Mouse (Mus musculus) liver, embryonic 12.5 days (tissue): Measurements from ENCODE around the gene Ppp1r37. TPM values are rescaled to one million over a fixed set of nuclear protein-coding genes. Genes with fewer than 3 reads are reported as not detected.

Experiments used
- ATAC-seq: fragments of 200-750 bp; cut with Nextera tagmentation; 2 replicates; pipeline ENCODE4 v1.8.0; 2017; ENCODE audit warnings: moderate number of reproducible peaks, mild to moderate bottlenecking, moderate library complexity
- H3K27ac ChIP-seq: fragments of 300-500 bp; sonication (generic); 2 replicates; pipeline ENCODE4 v1.5.1; 2016; ENCODE audit warnings: mild to moderate bottlenecking
- H3K27me3 ChIP-seq: fragments of 300-500 bp; sonication (generic); replicated peaks from 2 replicates; pipeline ENCODE4 v1.6.1; 2016; ENCODE audit warnings: mild to moderate bottlenecking, moderate library complexity
- H3K36me3 ChIP-seq: fragments of 300-500 bp; sonication (generic); 2 replicates; pipeline ENCODE4 v1.6.1; 2016; ENCODE audit warnings: mild to moderate bottlenecking, moderate library complexity
- H3K4me1 ChIP-seq: fragments of 300-500 bp; sonication (generic); 2 replicates; pipeline ENCODE4 v1.6.1; 2016
- H3K4me2 ChIP-seq: fragments of 300-500 bp; sonication (generic); 2 replicates; pipeline ENCODE4 v1.6.1; 2016; ENCODE audit warnings: mild to moderate bottlenecking, moderate library complexity
- H3K4me3 ChIP-seq: fragments of 300-500 bp; sonication (generic); 2 replicates; pipeline ENCODE4 v1.5.1; 2016; ENCODE audit warnings: mild to moderate bottlenecking, moderate library complexity
- H3K9ac ChIP-seq: fragments of 300-500 bp; sonication (generic); 2 replicates; pipeline ENCODE4 v1.6.1; 2016; ENCODE audit warnings: mild to moderate bottlenecking, moderate library complexity
- H3K9me3 ChIP-seq: fragments of 300-500 bp; sonication (generic); replicated peaks from 2 replicates; pipeline ENCODE4 v1.6.1; 2016; ENCODE audit warnings: mild to moderate bottlenecking, moderate library complexity
- WGBS: fragments of 180-500 bp; shearing (Covaris S2); methylation state at CpG from one replicate; pipeline ENCODE4 v1.1.7; 2016; ENCODE audit not compliant: insufficient replicate concordance; 5-methylcytosine and 5-hydroxymethylcytosine counted together
- polyA plus RNA-seq: library from polyadenylated mRNA; unstranded; fragments of >200 nt; fragmentation: Nextera tagmentation; extraction: Ambion mirVana; gene quantifications from 2 replicates; pipeline ENCODE4 v1.2.1, GENCODE M21; 2016

Ppp1r37 gene
- polyA plus RNA-seq, 1 experiment from 2014 or later, result 20.2 TPM

DNA sequence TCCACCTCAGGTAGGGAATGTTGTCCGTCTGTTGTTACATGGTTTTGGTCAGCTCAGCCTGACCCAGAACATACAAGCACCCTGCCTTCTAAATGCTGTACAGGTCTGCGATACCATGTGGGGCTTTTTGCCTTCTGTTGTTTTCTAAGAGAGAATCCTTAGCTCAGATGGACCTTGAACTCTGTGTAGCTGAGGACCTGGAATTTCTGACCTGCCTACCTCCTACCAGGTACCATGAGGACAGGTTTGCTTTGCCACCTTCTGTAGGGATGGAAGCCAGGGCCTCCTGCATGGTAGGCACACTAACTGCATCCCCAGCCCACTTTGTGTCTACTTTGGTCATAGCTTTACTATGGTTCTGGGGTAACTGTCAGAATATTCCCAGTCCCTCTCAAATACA, 2.9 kb upstream of the Ppp1r37 start:
- WGBS, result 87% methylated on average over 2 of the region's 2 CpGs
- H3K9me3 ChIP-seq, result 0 out of 2 replicates have a peak, but pooled peaks cover 5% of the 10 kb centered on the region
- no peaks in the 10 kb centered on the region for H3K27me3 ChIP-seq
- ATAC-seq, result no peak
- H3K4me2 ChIP-seq, result no peak overlapping the region
- no peak overlapping the region for H3K4me3 ChIP-seq
- peak overlapping the region; percentile 95 for H3K27ac ChIP-seq
- peaks cover 67% of the 10 kb centered on the region for H3K36me3 ChIP-seq
- H3K4me1 ChIP-seq, result peaks cover 64% of the 10 kb centered on the region
- H3K9ac ChIP-seq, result no peak overlapping the region

DNA sequence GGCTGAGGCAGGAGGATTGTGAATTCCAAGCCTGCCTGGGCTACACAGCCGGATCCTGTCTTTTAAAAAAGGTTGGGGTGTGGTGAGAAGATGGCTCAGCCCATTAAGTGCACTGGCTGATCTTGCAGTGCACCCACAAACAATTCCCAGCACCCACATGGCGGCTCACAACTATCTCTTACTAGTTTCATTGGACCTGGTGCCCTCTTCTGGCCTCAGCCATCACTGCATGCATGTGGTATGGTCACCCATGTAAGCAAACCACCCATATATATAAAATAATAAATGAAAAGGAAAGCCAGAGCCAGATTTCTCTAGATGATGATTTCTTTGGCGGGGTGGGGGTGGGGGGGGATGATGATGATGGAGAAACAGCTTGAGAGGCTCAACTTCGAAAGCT, 1.6 kb upstream of the Ppp1r37 start:
- peaks cover 58% of the 10 kb centered on the region for H3K36me3 ChIP-seq
- peak overlapping the region; percentile 99; the same call in 1 of the 2 replicates for H3K9ac ChIP-seq
- peak overlapping the region; percentile 95 for H3K4me2 ChIP-seq
- peak overlapping the region; percentile 98; the same call in 1 of the 2 replicates for H3K4me3 ChIP-seq
- ATAC-seq, result no peak
- H3K4me1 ChIP-seq, result peaks cover 68% of the 10 kb centered on the region
- 86% methylated on average over 4 of the region's 4 CpGs for WGBS
- 0 out of 2 replicates have a peak, but pooled peaks cover 5% of the 10 kb centered on the region for H3K9me3 ChIP-seq
- H3K27me3 ChIP-seq, result no peaks in the 10 kb centered on the region
- peak overlapping the region; percentile 95 for H3K27ac ChIP-seq

DNA sequence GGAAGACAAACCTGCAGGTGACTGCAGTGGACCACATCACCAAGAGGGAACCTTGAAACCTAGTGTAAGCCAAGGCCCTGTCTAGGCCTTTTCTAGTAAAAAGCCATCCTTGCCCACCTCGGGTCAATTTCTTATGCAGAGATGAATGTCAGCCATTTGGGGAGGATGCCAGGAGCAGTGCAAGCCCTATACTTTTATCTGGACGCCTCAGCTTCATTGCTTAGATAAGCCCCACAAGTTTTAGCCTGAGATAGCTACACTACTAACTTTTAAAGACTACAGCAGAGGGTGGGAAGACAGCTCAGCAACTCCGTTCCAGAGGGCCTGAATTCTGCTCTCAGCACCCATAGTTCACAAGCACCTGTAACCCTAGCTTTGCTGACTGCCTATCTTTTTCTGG, 1.0 kb upstream of the Ppp1r37 start:
- 28% methylated on average over 3 of the region's 3 CpGs for WGBS
- peak overlapping the region; percentile 95 for H3K4me2 ChIP-seq
- H3K27me3 ChIP-seq, result no peaks in the 10 kb centered on the region
- H3K9ac ChIP-seq, result peak overlapping the region; percentile 99
- peak overlapping the region; percentile 95 for H3K27ac ChIP-seq
- H3K9me3 ChIP-seq, result 0 out of 2 replicates have a peak, but pooled peaks cover 5% of the 10 kb centered on the region
- H3K4me3 ChIP-seq, result peak overlapping the region; percentile 98
- peak; percentile 85 for ATAC-seq
- H3K36me3 ChIP-seq, result peaks cover 56% of the 10 kb centered on the region
- H3K4me1 ChIP-seq, result peaks cover 69% of the 10 kb centered on the region

DNA sequence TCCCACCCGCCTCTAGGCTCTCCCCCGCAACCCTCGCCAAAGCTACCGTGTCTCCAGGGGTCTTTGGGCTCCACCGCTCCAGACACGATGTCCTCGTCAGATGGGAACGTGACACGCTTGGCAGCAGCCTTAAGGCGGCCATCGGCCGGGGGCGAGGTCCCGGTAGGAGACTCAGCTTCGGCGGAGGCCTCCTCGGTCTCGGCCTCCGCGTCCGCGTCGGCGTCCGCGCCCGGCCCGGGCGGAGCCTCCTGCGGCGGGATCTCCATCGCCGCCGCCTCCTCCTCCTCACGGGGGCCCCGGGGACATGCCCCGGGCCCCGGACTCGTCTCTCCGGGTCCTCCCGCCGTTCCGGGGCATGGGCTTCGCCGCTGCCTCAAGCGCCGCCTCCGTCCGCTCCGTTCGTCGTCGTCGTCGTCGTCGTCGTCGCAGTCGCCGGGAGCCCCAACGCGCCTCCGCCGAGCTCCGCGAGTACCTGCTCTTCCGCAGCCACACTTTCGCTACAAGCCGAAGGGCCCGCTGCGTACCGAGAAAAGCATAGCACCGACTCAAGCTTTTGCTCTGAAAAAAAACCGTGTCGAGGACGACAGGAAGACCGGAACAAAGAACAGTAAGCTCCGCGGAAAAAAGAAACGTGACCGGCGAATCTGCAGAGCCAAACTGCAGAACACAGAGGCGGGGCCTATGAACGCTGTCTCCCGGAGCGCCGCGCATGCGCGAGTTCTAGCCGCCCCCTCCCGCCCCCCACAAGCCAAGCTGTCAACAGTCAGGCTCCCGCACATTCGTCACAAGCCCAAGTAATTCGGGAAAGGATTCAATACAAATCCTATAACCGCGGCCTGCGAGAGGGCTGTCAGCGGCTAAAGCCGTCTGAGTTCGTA, 872 bp downstream of the Ppp1r37 start:
- Histone ChIP-seq H3K4me1 (peaks cover 74% of the 10 kb centered on the region), H3K9me3 (0 out of 2 replicates have a peak, but pooled peaks cover 5% of the 10 kb centered on the region), H3K27ac (peak overlapping the region; percentile 95), H3K9ac (peak overlapping the region; percentile 99), H3K36me3 (peaks cover 55% of the 10 kb centered on the region), H3K4me3 (peak overlapping the region; percentile 98), H3K27me3 (no peaks in the 10 kb centered on the region), H3K4me2 (peak overlapping the region; percentile 95)
- ATAC-seq, result peak; percentile 75
- WGBS, result under 1% methylated on average over 96 of the region's 102 CpGs

DNA sequence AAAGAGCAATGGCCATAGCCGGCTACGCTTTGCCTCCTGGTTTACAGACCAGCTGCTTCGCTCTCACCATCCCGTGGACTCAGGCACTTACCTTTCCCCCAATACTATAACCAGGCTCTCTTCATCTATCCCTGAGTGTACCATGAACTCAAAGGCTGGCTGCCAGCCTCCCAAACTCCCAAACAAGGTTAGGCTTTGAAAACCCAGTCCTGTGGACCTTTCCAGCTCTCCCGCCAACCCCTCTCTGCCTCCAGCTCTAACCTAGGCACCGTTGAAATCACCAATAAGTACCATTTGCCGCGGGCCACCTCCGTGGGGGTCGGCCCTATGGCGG, 1.5 kb downstream of the Ppp1r37 start:
- peak overlapping the region; percentile 99 for H3K9ac ChIP-seq
- H3K9me3 ChIP-seq, result 0 out of 2 replicates have a peak, but pooled peaks cover 5% of the 10 kb centered on the region
- H3K27ac ChIP-seq, result peak overlapping the region; percentile 95
- ATAC-seq, result 0 out of 2 replicates have a peak, but pooled peaks have one; percentile 4
- peaks cover 57% of the 10 kb centered on the region for H3K36me3 ChIP-seq
- H3K27me3 ChIP-seq, result no peaks in the 10 kb centered on the region
- WGBS, result 3% methylated on average over 11 of the region's 11 CpGs
- H3K4me2 ChIP-seq, result peak overlapping the region; percentile 95
- H3K4me1 ChIP-seq, result peaks cover 79% of the 10 kb centered on the region
- H3K4me3 ChIP-seq, result peak overlapping the region; percentile 98

DNA sequence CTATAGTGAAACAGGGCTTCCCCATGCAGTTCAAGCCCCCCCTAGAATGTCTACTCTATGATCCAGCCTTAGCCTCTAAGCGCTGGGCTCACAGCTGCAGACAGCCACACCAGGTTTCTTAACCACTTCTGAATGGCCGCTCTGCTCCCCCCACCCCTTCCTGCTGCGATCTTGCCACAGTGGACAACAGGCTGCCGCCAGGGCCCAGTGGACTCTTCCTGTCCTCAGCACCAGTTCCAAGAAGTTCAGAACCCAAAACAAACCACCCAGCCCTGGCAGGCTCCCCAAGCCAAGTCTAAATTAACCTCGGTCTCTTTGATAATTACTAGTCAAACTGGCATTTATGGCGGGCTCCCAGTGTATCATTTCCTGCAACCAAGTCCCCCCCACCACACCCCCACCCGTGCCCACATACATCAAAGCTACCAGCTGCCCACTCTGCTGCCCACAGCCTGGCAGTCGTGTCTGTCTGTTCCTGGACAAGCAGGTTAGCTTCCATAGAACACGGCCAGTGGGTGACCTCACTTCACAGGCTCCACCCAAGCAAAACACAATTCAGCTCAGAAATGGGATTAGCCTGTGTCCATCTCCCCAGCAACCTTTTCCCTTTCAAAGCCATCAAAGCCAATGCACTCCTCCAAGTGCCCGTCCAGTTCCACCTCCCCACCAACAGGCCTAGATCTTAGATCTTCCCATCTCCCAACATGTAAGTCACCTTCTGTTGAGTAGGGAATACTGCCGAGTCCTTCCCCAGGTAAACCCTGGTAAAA, 2.2 kb downstream of the Ppp1r37 start:
- H3K27me3 ChIP-seq, result no peaks in the 10 kb centered on the region
- H3K4me1 ChIP-seq, result peaks cover 77% of the 10 kb centered on the region
- H3K36me3 ChIP-seq, result peaks cover 59% of the 10 kb centered on the region
- 0 out of 2 replicates have a peak, but pooled peaks cover 5% of the 10 kb centered on the region for H3K9me3 ChIP-seq
- WGBS, result 10% methylated on average over 11 of the region's 11 CpGs
- ATAC-seq, result no peak
- H3K4me3 ChIP-seq, result peak overlapping the region; percentile 98
- H3K4me2 ChIP-seq, result peak overlapping the region; percentile 95
- H3K9ac ChIP-seq, result peak overlapping the region; percentile 99
- peak overlapping the region; percentile 95 for H3K27ac ChIP-seq

DNA sequence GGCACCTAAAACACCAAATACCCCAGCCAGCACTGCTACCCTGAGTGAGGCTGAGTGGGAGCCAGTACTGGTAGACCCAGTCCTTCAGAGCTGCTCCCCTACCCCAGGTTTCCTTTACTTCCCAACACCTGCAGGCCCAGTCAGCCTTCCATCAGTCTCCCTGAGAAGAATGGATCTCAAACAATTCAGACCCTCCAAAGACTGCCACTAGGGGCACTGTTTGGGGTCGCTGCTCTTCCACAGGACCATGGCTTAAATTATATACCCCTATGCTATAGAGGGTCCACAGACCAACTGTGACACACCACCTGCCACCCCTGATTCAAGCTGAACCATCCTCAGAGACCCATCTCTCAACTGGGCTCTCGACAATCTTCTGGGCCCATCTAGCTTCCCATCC, 3.9 kb downstream of the Ppp1r37 start:
- Histone ChIP-seq H3K4me2 (peak overlapping the region; percentile 95), H3K4me3 (peak overlapping the region; percentile 98), H3K27me3 (no peaks in the 10 kb centered on the region), H3K36me3 (peaks cover 58% of the 10 kb centered on the region), H3K4me1 (peaks cover 63% of the 10 kb centered on the region), H3K27ac (peak overlapping the region; percentile 61), H3K9me3 (no peaks in the 10 kb centered on the region), H3K9ac (peak overlapping the region; percentile 99)
- no peak for ATAC-seq
- WGBS, result 41% methylated on average over 2 of the region's 2 CpGs

DNA sequence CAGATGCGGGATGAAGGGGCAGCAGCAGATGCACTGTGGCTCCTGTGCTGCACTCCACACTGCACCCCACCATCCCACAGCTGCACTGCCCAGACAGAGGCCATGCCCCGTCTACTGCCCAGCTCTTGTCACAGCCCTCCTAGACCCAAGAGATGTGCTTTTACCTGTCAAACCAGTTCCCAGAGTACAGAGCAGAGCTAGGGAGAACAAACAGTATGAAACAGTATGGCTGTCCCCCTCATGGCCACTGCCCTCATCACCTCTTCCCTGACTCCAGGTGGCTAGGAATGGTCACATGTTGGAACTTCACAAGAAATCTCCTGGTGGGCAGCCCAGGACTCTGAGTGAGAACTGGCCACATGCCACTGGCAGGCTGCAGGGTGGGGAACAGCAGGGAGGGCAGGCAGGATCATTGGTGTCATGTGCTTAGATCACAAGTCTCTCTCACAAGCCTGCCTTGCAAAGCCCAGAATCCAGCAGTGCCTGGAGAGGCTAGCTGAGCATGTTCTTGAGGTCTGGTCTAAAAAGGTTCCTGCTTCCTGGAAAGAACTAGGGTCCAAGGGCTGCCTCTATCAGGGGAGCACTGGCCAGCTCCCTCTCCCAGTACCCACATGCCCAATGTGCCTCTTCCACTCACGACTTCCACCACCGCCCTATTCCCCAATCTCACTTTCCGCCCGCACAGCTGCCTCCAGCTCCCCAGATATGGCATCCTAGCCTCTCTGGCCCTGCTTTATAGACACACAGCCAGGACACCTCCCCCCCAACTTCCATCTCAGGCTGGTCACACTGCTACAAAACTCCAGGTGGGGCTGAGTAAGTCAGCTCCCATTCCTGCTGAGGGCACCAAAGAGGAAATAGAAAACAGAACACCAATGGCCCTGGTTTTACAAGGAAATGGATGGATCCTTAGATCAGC, 4.6 kb downstream of the Ppp1r37 start:
- peaks cover 62% of the 10 kb centered on the region for H3K36me3 ChIP-seq
- H3K9me3 ChIP-seq, result no peaks in the 10 kb centered on the region
- H3K27ac ChIP-seq, result peak overlapping the region; percentile 61
- ATAC-seq, result peak; percentile 22; the same call in 1 of the 2 replicates
- peak overlapping the region; percentile 98 for H3K4me3 ChIP-seq
- peak overlapping the region; percentile 95 for H3K4me2 ChIP-seq
- H3K4me1 ChIP-seq, result peaks cover 62% of the 10 kb centered on the region
- H3K9ac ChIP-seq, result peak overlapping the region; percentile 99
- WGBS, result 75% methylated on average over 6 of the region's 6 CpGs
- no peaks in the 10 kb centered on the region for H3K27me3 ChIP-seq

DNA sequence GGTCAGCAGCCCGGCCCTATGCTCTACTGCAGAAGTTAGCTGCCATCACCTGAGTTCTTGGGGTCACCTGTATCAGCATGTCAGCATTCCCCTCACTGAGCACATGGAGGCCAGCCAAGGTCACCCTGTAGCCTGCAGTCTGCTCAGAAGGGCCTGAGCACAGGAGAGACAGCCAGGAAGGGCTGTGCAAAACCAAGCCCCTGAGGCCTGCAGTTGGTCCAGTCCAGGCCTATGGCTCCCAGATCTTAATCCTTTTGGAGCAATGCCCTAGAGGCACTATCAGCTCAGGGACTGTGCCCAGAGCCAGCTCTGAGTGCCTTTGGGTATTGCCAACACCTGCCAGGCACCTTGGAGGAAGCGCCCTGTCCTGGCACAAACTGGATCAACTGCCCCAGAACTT, 5.8 kb downstream of the Ppp1r37 start:
- H3K9ac ChIP-seq, result peak overlapping the region; percentile 2; the same call in 1 of the 2 replicates
- no peak for ATAC-seq
- H3K4me2 ChIP-seq, result no peak overlapping the region
- H3K27ac ChIP-seq, result no peak overlapping the region
- H3K4me1 ChIP-seq, result peaks cover 66% of the 10 kb centered on the region
- H3K9me3 ChIP-seq, result no peaks in the 10 kb centered on the region
- no peaks in the 10 kb centered on the region for H3K27me3 ChIP-seq
- no peak overlapping the region for H3K4me3 ChIP-seq
- 92% methylated on average over 2 of the region's 2 CpGs for WGBS
- peaks cover 74% of the 10 kb centered on the region for H3K36me3 ChIP-seq

DNA sequence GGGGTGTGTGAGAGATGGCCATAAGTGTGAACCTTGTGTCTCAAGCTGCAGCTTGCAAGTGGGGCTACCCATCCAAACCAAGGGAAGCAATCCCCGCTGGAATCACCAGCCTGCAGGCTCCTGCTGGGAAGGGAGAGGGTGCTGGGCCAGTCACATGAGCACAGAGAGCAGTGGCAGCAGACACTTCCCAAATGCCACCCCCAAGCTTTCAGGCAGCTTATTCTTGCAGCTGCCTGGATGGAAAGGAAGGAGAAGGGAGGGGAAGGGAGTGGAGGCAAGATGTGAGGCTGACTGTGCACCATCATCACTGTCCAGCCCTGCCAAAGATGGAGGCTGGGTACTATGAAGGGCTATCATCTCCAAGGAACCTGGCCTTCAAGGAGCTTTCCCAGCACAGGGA, 8.7 kb downstream of the Ppp1r37 start:
- Histone ChIP-seq H3K36me3 (peaks cover 77% of the 10 kb centered on the region), H3K4me2 (no peak overlapping the region), H3K27ac (no peak overlapping the region), H3K9me3 (no peaks in the 10 kb centered on the region), H3K4me3 (no peak overlapping the region), H3K4me1 (peaks cover 58% of the 10 kb centered on the region), H3K9ac (0 out of 2 replicates have a peak overlapping the region, but pooled peaks have one; percentile 17), H3K27me3 (no peaks in the 10 kb centered on the region)
- no peak for ATAC-seq
- 83% methylated on average over 1 of the region's 1 CpGs for WGBS

DNA sequence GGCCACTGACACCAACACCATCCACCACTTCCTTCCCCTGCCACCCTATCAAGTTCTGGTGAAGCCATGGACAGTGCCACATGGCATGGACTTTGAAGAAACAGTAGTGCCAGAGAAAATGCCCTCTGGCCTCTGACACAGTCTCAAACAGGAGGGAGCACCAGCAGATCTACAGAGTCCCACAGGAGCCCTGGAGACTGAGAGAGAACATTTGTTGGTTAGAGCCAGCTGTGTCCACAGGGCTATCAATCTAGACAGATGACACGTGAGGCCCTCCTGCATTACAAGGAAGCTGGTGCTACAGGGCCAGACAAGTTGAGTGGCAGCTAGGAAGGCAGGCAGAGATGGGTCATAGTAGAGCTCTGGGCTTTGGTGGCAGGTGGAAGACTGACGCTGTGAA, 10.4 kb downstream of the Ppp1r37 start:
- Histone ChIP-seq H3K27ac (0 out of 2 replicates have a peak overlapping the region, but pooled peaks have one; percentile 23), H3K36me3 (peaks cover 72% of the 10 kb centered on the region), H3K9ac (no peak overlapping the region), H3K4me3 (no peak overlapping the region), H3K4me1 (peaks cover 53% of the 10 kb centered on the region), H3K4me2 (no peak overlapping the region), H3K9me3 (no peaks in the 10 kb centered on the region), H3K27me3 (no peaks in the 10 kb centered on the region)
- WGBS, result 34% methylated on average over 2 of the region's 2 CpGs
- no peak for ATAC-seq
